In the genomic region with DNA sequence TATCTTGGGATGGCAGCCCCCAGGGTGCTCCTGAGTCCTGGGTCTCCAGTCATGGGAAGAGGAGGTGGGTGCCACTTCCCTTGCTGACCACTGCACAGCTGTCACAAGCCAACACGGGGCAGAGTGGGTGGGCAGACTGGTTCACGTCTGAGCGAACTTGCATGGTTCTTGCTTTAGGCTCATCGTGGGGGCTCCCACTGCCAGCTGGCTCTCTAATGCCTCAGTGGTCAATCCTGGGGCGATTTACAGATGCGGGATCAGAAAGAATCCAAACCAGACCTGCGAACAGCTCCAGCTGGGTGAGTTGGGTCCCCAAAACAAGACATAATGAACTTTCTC, we compare ENCODE assay signal across 8 mouse cellular contexts. TPM values are rescaled to one million over a fixed set of nuclear protein-coding genes. Genes with fewer than 3 reads are reported as not detected.
A peak's percentile ranks its signal among the peaks of the same experiment; 100 is the strongest.
DNase-seq lines count a peak whose midpoint lies in the region; TF ChIP-seq lines count a peak whose summit lies in the region.

No protein-coding gene starts in this region.

- H3K27ac ChIP-seq in kidney, adult 2 months (ENCODE audit: insufficient read depth, low read depth, low read length) = no peak overlapping the region
- H3K27ac ChIP-seq in bone marrow macrophage, adult 2 months (ENCODE audit: insufficient read depth, low read depth, low read length) = peak overlapping the region; percentile 92
- H3K27ac ChIP-seq in hindbrain, embryonic 10.5 days = peak overlapping the region; percentile 86
- peak overlapping the region; percentile 81 for H3K27ac ChIP-seq in midbrain, embryonic 10.5 days (replicated peaks)

- no peak for DNase-seq in kidney, adult 2 months
- DNase-seq in kidney, adult 18-20 months = no peak
- DNase-seq in hindbrain, embryonic 10.5 days (ENCODE audit: low spot score) = peak; percentile 38
- DNase-seq in midbrain, embryonic 10.5 days (ENCODE audit: low spot score) = no peak
- DNase-seq in c-Kit-positive CD71-positive TER-119-positive erythroid progenitor cells, embryonic 14.5 days (ENCODE audit: low spot score) = no peak
- DNase-seq in urinary bladder, postnatal 4 days (ENCODE audit: low spot score in 2 of 2) = no peak
- no peak for DNase-seq in adrenal gland, postnatal 36 days

- H3K9me3 ChIP-seq in hindbrain, embryonic 10.5 days = no peaks in the 10 kb centered on the region
- H3K9me3 ChIP-seq in midbrain, embryonic 10.5 days (replicated peaks) = no peaks in the 10 kb centered on the region

- TF ChIP-seq CTCF in kidney, adult 2 months (conservative IDR thresholded peaks at IDR 0.05; ENCODE audit: insufficient read depth, insufficient read length, low read depth, low read length) = no peak
- no peak for TF ChIP-seq CTCF in bone marrow macrophage, adult 2 months (IDR thresholded peaks at IDR 0.05; ENCODE audit: low read depth, low read length)

- WGBS in kidney, adult 2 months = 22% methylated on average over 7 of the region's 7 CpGs
- 8% methylated on average over 7 of the region's 7 CpGs for WGBS in hindbrain, embryonic 10.5 days
- 10% methylated on average over 7 of the region's 7 CpGs for WGBS in midbrain, embryonic 10.5 days

- peak overlapping the region; percentile 24; the same call in 1 of the 2 replicates for H3K4me3 ChIP-seq in kidney, adult 2 months (ENCODE audit: insufficient read depth, low read depth, low read length)
- H3K4me3 ChIP-seq in bone marrow macrophage, adult 2 months (ENCODE audit: insufficient read depth, low read length) = peak overlapping the region; percentile 87
- H3K4me3 ChIP-seq in hindbrain, embryonic 10.5 days = peak overlapping the region; percentile 65
- peak overlapping the region; percentile 68 for H3K4me3 ChIP-seq in midbrain, embryonic 10.5 days

- no peaks in the 10 kb centered on the region for H3K4me1 ChIP-seq in kidney, adult 2 months (ENCODE audit: control insufficient read depth, insufficient read depth, low read length)
- H3K4me1 ChIP-seq in bone marrow macrophage, adult 2 months (ENCODE audit: control insufficient read depth, insufficient read depth, low read length) = peaks cover 45% of the 10 kb centered on the region
- peaks cover 22% of the 10 kb centered on the region for H3K4me1 ChIP-seq in hindbrain, embryonic 10.5 days (replicated peaks)
- H3K4me1 ChIP-seq in midbrain, embryonic 10.5 days = peaks cover 15% of the 10 kb centered on the region

- no peak for TF ChIP-seq POLR2A in kidney, adult 2 months (IDR thresholded peaks at IDR 0.05; ENCODE audit: low read depth, low read length)
- no peak for TF ChIP-seq POLR2A in bone marrow macrophage, adult 2 months (IDR thresholded peaks at IDR 0.05; ENCODE audit: borderline replicate concordance, low read depth, low read length)

- no peaks in the 10 kb centered on the region for H3K36me3 ChIP-seq in kidney, adult 2 months (ENCODE audit: control insufficient read depth, insufficient read depth, low read length)
- no peaks in the 10 kb centered on the region for H3K36me3 ChIP-seq in hindbrain, embryonic 10.5 days
- H3K36me3 ChIP-seq in midbrain, embryonic 10.5 days = no peaks in the 10 kb centered on the region

- no peaks in the 10 kb centered on the region for H3K27me3 ChIP-seq in kidney, adult 2 months (replicated peaks; ENCODE audit: control insufficient read depth, insufficient read depth, low read length)
- peaks cover 20% of the 10 kb centered on the region; the same call in 1 of the 2 replicates for H3K27me3 ChIP-seq in hindbrain, embryonic 10.5 days (ENCODE audit: insufficient read depth, poor library complexity, severe bottlenecking)
- peaks cover 24% of the 10 kb centered on the region for H3K27me3 ChIP-seq in midbrain, embryonic 10.5 days (ENCODE audit: low read depth, poor library complexity, severe bottlenecking)

RNA-seq across cellular contexts. Expression of a gene that starts 0.7 kb away (rescaled TPM):
- polyA plus RNA-seq in kidney, adult 2 months (2012; rRNA removed) = 0.95 and 1.9 TPM in 2 replicates
- 56.6 and 61.8 TPM in 2 replicates for polyA plus RNA-seq in bone marrow macrophage, adult 2 months (2012; ENCODE audit: insufficient read depth, insufficient read length, missing spikeins)
- polyA plus RNA-seq in hindbrain, embryonic 10.5 days (2016; fragmentation: Nextera tagmentation; extraction: Ambion mirVana) = 5.7 and 9.7 TPM in 2 replicates
- polyA plus RNA-seq in midbrain, embryonic 10.5 days (2016; fragmentation: Nextera tagmentation; extraction: Ambion mirVana) = 7.9 and 10.4 TPM in 2 replicates
- 1 to 10 TPM; 1.1 to 2.3 TPM for total RNA-seq in adrenal gland, postnatal 36 days (2021)

Comparison
In these comparisons a context has a peak if more than half of its experiments do, and no peak if none do; other contexts are left out.
1. H3K4me3 ChIP-seq: peak in every context shown above with its lines; median percentile 87 in bone marrow macrophage, adult 2 months; 68 in midbrain, embryonic 10.5 days; 65 in hindbrain, embryonic 10.5 days; 24 in kidney, adult 2 months.